Mouse (Mus musculus): ENCODE results near the gene Vangl1.
"Not testable (repeated sequence)": the region's sequence is repeated elsewhere in the genome, so short reads cannot be mapped to it uniquely, and the experiment has no call there.

Gene Vangl1

DNA sequence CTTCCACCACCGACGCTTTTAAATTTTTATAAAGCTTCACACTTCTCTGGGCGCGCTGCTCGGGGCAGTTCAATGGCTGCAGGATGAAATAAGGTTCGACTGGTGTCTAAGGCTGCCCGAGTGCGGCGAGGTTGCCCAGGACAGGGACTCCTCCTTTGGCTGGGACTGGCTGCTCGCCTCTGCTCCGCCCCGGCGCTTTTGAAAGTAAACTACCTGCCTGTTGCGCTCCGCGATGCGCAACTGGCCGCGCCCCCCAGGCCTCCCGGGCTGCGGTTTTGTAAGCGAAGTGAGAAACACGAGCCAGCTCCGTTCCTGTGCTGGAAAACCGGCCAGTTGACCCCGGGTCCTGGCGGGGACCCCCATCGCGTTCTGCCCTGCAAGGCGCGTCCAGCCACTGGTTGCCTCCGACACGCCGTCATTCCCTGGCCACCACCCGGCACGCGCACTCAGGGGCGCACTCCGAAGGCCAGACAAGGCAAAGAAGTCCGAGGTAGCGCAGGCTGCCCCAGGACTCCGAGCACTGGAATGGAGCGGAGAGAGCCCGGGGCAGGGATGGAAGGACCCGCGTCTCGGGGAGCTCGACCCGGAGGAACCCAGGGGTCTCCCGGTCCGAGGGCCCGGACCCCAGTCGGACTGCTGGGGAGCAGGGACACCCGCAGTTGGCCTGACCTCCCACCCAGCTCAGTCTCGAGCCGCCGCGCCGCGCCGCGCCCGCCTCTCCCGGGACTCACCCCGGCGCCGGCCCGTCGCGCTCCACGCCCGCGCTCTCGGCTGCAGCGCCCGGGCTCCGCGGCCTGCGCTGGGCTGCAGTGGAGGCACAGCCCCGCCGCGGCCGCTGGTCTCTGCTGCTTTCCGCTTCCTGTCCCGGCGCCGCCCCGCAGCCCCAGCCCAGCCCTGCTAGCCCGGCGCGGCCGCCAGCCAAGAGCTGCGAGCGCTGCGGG is at the start of gene Vangl1:
Gene Vangl1 (minus strand): TSS at position 913 of the 941 bp plus-strand sequence.
- DNase-seq: peak; percentile 52

DNA sequence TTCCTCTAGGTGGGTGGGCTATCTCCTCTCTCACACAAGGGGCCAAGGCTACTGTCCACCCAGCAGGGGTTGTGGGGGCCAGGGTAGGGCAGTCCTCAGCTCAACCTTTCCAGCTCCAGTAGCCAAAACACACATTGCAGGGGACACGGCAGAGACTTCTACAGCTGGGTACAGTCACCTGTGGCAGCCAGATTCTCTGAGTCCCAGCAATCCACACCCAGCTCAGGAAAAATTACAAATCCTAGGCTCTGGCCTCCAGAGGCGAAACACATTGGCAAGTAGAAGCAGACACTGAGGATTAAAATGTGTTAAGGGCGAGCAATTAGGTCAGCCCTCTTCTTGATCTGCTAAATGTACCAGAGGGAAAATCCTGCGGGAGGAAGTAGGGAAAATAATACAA is 49.1 kb upstream of the Vangl1 start:
- no peak for DNase-seq

DNA sequence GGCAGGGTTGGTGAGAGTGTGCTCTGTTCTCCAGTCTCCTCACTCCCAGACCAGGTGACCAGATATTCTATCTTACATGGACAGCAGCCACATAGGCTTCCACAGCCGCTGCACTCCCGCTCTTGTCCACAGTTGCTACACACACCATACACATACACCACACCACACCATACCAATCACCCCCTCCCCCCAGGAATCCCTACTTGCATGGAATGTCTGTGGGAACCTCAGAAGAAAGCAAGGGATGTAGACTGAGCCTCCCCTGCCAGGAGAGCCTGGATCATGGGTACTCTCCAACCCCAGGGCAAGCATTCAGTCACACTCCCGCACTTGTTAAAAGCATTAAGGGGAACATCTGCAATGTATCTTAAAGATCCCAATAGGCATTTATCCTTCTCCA is 48.4 kb upstream of the Vangl1 start:
- DNase-seq: no peak

DNA sequence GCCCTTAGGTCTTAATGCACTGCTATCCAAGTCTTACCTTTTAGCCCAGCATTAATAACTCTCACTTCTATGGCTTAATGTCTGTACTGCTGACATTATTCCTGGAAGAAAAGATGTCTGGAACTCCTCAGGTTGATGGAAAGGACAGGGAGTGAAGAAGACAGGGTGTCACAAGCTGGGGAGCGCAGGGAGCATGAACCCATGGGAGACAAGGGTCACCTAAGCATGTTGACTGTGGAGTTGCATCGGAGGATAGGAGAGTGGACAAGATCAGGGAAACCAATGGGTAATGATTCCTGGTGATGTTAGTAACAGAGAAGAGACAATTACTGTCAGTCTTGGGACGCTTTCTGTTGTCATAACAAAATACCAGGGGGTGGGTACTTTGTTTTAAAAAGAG is 46.4 kb upstream of the Vangl1 start:
- no peak for DNase-seq

DNA sequence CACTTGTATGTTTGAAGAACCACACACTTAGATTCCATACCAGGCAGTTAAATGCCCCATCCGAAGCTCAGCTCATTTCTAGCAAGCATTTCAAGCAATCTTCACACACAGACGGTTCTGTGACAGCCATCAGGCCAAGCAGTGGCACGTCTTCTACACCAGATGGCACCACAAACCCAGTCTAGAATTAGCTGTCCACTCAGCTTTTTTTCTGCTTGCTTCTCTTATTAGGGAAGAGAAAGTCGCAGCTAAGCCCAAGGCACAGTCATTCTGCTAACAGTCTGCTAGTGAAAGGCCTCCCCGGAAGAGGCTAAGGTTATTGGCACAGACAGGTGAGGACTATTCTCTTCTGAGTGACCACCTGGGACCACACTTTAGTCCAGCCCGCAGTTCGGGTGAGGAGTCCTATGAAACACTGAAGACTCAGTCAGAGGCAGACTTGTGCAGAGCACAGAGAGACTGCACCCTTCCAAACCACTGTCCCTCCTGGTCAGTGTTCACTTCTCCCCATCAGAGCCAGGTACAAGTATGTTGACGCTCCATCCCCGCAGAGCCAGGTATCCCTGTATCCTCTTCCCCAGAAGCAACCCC is 45.0 kb upstream of the Vangl1 start:
- DNase-seq: peak; percentile 65

DNA sequence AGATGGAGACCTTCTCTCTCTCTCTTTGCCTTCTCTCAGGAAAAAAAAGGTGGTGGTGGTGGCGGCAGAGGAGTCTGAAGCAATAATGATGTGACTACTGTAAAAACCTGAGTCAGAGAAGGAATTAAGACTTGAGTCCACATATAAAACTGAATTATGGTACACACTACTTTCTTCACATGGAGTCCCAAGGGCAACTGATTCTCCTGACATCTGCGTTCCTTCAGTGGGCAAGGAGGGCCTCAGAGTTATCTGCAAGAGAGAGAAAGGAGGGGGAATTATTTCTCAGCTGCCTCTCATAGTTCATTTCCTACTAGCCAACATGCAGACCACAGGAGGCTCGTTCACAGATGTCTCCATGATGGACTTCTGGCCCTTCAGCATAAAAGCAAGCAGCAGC is 40.1 kb upstream of the Vangl1 start:
- no peak for DNase-seq

DNA sequence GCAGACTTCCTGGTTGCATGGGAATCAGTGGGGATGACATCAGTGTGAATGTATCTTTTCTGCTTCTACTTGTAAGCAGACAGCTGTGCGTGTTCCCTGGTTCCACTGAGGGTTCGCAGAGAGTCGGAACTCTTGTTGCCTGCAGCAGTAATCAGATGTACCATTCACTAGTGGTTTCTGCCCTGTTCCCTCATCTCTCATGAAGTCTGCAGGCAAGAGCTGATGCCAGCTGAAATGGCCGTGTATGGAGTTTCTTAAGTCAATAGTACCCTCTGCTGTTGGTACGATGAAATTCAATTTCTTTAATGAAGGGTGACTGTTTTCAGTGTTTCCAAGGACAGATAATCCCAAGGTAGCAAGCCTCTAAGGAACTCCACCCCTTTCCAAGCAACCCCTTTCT is 38.4 kb upstream of the Vangl1 start:
- DNase-seq: peak; percentile 18

DNA sequence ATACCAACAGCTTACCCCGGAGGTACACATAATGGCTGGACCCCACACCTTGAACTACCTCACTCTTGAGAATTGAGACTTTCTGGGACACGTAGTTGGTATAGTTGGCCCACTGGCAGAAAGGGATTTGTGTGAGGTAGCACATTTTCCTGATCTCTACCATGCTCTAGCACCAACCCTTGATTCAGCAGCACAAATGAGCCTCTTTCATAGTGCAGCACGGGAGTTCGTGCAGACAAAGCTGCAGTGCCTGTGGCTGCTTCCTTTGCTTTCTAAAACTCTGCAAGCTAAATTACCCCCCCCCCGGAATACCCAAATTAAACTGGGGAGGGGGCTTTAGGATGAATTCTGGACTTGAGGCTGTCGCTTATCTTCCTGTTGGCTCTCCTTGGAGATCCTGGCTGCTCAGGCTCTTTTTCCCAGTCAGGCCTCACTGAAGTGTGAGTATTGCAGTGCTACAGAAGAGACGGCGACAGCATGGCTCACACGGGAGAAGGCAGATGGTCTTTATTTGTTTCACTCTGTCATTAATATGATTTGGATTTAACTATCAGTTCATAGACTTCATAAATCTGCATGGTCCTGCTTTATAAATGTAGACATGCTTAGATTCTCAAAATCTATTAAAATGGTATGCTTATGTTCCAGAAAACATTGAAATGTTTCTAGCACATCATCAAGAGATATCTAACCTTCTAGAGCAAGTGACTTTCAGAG is 27.1 kb upstream of the Vangl1 start:
- DNase-seq: no peak

DNA sequence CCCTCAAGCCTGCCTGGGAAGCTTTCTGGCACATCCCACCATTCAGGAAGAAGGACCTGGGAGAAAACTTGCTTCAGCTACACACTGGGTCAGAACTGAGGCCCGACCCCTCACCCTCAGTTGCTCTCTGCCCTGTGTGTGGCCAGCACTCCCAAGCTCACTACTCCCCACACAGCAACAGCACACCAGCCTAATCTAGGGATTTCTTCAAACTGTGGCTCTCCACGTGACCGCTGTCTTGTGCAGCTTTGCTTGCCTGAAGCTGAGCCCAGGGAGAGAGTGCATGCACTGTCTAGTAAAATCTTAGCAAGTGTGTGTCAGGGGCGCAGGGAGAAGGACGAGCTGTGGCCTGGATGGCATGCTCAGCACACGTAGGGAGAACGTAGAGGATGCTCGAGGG is 18.3 kb upstream of the Vangl1 start:
- DNase-seq: no peak

DNA sequence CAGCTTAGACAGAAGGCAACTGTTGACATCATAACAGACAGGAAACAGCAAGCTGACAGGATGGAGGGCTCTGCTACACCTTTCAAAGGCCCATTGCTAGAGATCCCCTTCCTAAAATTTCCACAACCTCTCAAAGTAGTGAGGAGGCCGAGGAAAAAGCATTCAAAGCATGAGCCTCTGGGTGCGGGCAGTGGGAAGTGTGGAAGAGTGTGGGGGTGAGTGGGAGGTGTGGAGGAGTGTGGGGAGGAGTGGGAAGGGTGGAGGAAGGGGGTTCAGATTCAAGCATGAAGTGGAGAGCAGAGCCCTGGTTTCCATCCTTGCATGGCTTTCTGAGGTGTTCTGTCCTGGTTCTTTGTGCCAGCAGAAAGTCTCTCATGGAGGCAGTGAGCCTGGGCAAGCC is 13.8 kb upstream of the Vangl1 start:
- DNase-seq: no peak

DNA sequence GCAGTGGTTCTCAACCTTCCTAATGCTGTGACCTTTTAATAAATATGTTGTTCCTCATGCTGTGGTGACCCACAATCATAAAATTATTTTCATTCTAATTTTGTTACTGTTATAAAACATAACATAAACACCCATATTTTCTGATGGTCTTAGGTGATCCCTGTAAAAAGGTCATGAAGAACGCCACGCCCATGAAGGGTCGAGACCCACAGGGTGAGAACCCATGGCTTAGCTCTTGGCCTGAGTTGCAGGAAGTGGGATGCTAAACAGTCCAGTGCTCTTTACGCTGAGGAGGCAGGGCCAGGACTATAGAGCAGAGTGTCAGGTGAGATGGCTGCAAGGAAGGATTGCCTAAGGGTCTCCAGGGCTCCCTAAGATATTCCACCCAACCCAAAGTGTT is 10.2 kb upstream of the Vangl1 start:
- DNase-seq: no peak

DNA sequence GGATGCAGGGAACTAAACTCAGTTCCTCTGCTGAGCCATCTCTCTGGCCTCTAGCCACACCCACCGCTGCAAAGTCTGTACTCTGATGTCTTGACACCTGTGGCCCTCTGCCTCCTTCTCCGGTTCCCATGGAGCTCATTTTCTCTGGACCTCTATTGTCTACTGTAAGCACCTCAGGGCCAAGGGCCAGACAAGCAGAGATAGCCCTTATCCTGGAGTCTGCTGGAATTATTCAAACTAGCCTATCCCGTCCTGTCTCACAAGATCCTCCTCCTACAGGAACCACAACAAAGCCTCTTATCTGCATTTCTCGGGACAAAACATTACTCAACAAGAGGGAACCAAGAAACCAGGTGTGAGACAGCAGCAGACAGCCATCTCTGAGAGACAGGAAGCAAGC is 9.8 kb upstream of the Vangl1 start:
- no peak for DNase-seq

DNA sequence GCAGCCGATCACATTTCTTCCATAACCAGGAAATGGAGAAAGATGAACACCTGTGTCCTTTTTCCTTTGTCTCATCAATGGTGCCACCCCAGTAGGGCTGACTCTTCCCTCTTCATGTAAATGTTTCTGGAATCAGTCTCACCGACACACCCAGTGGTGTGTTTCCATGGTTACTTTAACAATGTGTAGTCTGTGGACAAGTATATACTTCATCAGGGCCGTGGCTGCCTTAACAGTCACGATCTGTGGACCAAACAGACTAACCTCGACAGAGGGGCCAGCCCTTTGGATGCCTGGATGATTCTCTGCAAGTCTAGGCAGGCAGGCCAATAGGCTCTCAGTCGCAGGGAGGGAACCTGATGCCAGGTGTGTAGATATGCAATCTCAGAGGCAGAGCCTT is 8.4 kb upstream of the Vangl1 start:
- no peak for DNase-seq

DNA sequence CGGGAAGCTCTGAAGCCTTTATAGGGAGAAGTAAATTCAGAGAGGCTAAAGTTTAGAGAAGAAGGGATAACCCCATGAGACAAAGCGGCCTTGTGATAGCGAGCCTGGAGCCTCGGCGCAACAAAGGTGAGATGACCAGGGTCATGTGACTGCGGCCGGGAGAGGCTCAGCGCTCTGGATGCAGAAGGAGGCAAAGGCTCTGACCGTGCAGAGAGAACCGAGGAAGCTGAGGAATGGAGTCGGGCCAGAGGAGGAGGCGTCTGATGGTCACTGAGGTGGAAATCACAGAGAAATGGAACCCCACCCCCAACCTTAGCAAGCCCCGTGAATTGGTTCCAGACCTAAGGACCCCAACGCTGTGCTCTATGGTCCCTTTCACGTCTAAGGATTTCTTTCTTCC is 7.8 kb upstream of the Vangl1 start:
- no peak for DNase-seq

DNA sequence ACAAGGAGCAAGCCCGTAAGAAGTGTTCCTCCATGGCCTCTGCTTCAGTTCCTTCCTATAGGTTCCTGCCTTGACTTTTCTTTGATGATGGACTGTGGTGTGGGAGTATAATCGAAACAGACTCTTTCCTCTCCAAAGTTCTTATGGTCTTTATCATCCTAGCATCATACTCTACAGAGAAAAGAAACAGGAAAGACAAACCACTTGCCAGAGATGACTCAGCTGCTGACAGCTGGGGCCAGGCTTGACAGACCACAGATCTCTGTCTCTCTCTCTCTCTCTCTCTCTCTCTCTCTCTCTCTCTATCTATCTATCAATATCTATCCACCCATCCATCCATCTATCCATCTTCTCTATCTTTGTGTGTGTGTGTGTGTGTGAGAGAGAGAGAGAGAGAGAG is 6.8 kb upstream of the Vangl1 start:
- DNase-seq: no peak

DNA sequence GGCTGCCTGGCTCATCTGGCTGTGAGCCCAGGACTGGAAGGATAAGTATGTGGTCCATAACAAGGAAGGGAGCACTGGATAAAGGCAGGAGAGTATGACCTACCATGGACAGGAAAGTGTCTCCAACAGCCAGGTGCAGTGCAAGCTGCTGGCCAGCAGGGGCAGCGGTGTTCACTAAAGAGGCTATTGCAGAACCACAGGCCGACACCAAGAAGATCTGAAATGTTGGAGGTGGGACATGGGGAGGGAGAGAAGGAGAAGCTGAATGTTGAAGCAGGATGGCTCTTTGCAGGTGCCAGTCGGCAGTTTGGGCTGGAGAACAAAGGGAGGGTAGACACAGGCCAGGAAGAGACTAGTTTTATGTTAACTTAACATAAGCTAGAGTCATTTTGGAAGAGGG is 6.3 kb upstream of the Vangl1 start:
- DNase-seq: no peak

DNA sequence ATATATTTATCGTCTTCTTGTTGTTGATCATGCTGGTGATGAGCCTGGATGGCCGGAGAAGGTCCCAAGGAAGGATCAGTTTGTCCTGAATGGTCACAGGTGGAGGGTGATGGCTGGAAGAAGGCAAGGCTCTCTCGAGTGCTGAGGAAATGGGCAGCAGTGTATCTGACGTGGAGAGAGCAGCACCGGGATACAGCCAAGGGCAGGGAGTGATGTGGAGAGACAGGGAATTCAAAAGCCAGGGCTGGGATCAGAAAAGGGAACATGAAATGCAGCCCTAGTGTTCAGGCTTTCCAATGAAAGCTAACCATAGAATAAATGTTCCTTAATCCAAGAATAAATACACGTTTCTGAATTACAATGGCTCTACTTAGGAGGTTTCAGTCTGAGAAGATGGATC is 4.4 kb upstream of the Vangl1 start:
- DNase-seq: no peak

DNA sequence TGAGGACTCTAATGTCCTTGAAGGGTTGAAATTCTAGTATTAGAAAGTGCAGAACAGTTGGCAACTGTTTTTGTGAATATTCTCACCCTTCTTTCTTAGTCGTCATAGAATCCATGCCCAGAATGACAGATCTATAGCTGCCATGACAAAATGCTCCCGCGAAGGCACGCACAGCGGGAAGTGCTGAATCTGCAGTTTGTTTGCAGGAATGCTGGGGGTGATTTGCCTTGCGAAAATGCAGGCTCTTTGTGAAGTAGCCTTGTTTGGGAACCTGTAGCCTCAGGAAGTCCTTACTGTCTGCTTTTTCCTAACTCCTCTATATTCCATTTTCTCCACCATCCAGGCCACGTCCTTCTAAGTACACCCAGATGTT is 951 bp upstream of the Vangl1 start:
- DNase-seq: no peak

DNA sequence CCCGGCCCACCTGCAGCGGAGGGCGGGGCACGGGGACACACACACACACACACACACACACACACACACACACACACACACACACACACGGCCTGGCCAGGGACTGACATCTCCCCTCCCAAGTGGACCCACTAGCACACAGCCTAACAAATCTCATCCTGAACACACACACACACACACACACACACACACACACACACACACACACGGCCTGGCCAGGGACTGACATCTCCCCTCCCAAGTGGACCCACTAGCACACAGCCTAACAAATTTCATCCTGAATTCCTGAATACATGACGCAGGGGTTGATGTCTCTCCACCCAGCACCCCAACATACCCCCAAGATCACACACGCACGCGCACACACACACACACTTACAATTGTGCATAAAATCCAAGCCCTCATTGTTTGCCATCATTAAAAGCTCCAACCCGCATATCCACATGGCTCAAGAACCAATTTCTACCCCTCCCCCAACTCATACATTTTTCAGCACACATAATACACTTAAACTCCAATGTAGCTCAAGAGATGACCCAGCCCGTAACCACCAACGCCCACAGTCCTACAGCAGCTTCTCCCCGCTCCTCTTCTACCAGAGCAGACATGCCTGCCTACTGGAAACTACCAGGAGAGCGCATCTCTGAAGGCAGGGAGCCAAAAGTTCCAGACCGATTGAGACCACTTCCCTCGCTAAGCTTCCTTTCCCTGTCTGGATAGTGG is 403 bp upstream of the Vangl1 start:
- not testable (repeated sequence) for DNase-seq

DNA sequence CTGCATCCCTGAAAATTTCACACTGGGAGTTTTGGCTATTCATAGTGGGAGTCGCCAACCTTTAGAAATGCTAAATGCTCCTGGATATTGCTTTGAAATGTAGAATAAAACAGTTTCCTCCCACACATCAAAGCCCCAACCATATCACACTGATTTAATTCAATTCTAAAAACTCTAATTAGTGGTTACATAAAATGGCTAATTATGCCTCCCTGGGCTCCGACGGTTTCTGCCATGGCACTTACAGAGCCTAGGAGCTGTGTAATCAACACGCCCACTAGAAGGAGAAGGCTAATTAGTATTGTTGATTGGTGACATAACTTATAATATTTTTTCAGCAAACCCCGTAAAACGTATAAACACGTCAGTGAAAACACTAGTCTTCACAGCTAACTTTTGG is 1.4 kb downstream of the Vangl1 start:
- DNase-seq: no peak

DNA sequence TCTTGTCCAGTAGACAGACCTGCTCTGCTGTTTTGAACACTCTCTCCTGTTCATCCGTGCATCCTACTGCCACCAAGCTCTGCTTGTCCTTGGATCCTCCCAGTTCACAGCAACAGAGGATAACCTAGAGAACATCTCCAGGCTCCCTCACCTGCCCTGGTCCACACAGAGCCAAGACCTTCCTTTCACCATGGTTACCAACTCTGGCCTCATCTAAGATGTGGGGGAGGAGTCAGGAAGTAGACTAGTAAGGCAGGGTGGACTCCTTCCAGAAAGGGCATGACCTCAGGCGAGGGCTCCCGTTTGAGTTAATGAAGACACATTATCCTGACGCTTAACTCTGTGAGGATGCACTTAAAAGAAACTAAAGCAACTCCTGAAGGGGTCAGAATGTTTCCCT is 4.5 kb downstream of the Vangl1 start:
- DNase-seq: no peak

DNA sequence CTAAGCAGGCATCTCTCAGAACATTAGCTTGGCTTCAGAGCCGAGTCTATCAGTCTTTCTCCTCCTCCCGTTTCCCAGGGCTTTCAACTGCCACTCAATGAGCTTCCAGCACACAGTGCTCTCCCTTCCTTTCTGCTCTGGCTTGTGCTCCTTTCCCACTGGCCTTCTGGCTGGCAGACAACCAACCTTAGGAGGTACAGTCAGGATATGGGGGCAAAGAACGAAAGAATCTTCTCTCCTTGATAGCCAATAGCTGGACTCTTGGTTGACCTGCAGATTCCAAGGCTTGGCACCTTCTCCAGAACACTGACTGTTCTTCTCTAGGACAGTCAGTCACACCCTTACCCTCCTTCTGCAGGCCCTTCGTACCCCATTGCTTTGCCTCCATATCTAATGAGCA is 5.3 kb downstream of the Vangl1 start:
- DNase-seq: no peak

DNA sequence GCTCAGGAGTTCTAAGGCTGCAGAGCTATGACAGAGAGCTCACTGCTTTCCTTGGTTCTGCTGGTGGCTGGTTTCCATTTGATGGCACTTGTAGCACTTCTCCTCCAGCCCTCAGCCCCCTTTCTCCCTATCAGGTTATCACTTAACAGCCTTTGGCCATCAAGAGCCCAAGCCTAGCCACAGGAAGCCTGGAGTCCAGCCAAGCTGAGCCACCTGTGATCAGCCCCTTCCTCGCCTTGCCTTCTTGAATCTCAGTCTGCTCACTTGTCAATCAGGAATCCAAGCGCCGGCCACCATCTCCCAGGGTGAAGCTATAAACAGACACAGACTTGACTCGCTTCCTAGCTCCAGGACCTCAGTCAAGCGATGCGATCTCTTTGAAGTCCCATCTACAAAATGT is 6.0 kb downstream of the Vangl1 start:
- no peak for DNase-seq
